8 mouse cellular contexts compared by ENCODE assay signal in genomic region chr16:20629731-20630634, GRCm38 (mm10). TPM values are rescaled to one million over a fixed set of nuclear protein-coding genes. Genes with fewer than 3 reads are reported as not detected.
A peak's percentile ranks its signal among the peaks of the same experiment; 100 is the strongest.
DNase-seq lines count a peak whose midpoint lies in the region; ATAC-seq lines count a peak whose summit lies in the region.

Gene Ece2, plus strand, starts transcription at chr16:20629828.

- H3K9ac ChIP-seq in neural tube, embryonic 14.5 days (replicated peaks; ENCODE audit: low read depth, low read length) = peak within 1 kb of the TSS; percentile 76

- no peaks in the 10 kb centered on the region for H3K36me3 ChIP-seq in neural tube, embryonic 14.5 days (ENCODE audit: control insufficient read depth, insufficient read depth, low read length)

- H3K27me3 ChIP-seq in neural tube, embryonic 14.5 days (ENCODE audit: control insufficient read depth, insufficient read depth, low read length) = no peaks in the 10 kb centered on the region

- peak within 1 kb of the TSS; percentile 60 for H3K4me3 ChIP-seq in neural tube, embryonic 14.5 days (ENCODE audit: low read depth, low read length)

- H3K4me2 ChIP-seq in neural tube, embryonic 14.5 days (ENCODE audit: low read depth, low read length) = peak within 1 kb of the TSS; percentile 95

- H3K9me3 ChIP-seq in neural tube, embryonic 14.5 days (ENCODE audit: control insufficient read depth, low read length) = no peaks in the 10 kb centered on the region

- H3K27ac ChIP-seq in neural tube, embryonic 14.5 days (ENCODE audit: low read depth, low read length) = peak within 1 kb of the TSS; percentile 62

- H3K4me1 ChIP-seq in neural tube, embryonic 14.5 days (ENCODE audit: control insufficient read depth, insufficient read depth, low read length) = no peaks in the 10 kb centered on the region

- 7% methylated on average over 48 of the region's 54 CpGs for WGBS in neural tube, embryonic 14.5 days

- DNase-seq in layer of hippocampus, adult 18-20 months (ENCODE audit: low spot score in 2 of 2) = no peak
- DNase-seq in layer of hippocampus, adult 11-12 months (ENCODE audit: low spot score) = no peak
- peak; percentile 53 to 78 for DNase-seq in adrenal gland, adult (ENCODE audit: inconsistent age in 2 of 2, low spot score in 1 of 2)
- peak; percentile 67 for DNase-seq in embryo, embryonic 11 days
- peak; percentile 5 for DNase-seq in liver

- ATAC-seq in hematopoietic stem cell, adult 5-6 weeks (replicated peaks in 1 of 2; ENCODE audit: insufficient read depth in 1 of 2, low FRiP score in 2 of 2, low TSS enrichment in 1 of 2, low read depth in 1 of 2, poor library complexity in 2 of 2, severe bottlenecking in 2 of 2) = peak; percentile 7 to 48; a peak in 2 of 4 replicates
- peak; percentile 76 for ATAC-seq in neural tube, embryonic 14.5 days (ENCODE audit: low read depth)
- no peak for ATAC-seq in megakaryocyte-erythroid progenitor cell, adult 5-6 weeks (replicated peaks; ENCODE audit: low FRiP score, low TSS enrichment, poor library complexity, severe bottlenecking)

RNA-seq across cellular contexts. Expression of gene Ece2, which starts in this region (rescaled TPM):
- 10 to 100 TPM; 24.6 to 27.1 TPM for total RNA-seq in layer of hippocampus, adult 18-20 months (2021)
- 0.38 and 3.0 TPM in 2 replicates for total RNA-seq in hematopoietic stem cell, adult 5-6 weeks (2017)
- 14.2 and 16.4 TPM in 2 replicates for polyA plus RNA-seq in neural tube, embryonic 14.5 days (2014; fragmentation: Nextera tagmentation; extraction: Ambion mirVana)
- total RNA-seq in megakaryocyte-erythroid progenitor cell, adult 5-6 weeks (2014; fragmentation: Nextera tagmentation) = not detected in 2 replicates
- not detected in 2 replicates for total RNA-seq in megakaryocyte-erythroid progenitor cell, adult 5-6 weeks (2017)

Comparison
In these comparisons a context has a peak if more than half of its experiments do, and no peak if none do; other contexts are left out.
1. DNase-seq: peak in adrenal gland, adult (2 of 2), embryo, embryonic 11 days (single experiment) and liver (single experiment); none in layer of hippocampus, adult 18-20 months (0 of 2) and layer of hippocampus, adult 11-12 months (single experiment).